Mouse (Mus musculus) kidney, postnatal 36 days (tissue): ENCODE measurements at regions not wholly inside any gene's neighbourhood (a gene's known extent, or its start where the extent isn't known, plus 50 kb on each side); places are given as distances from the start of the nearest gene placed in this dataset.

Experiments
- DNase-seq, 2 experiments: peaks; one replicate each; pipeline ENCODE4 v3.0.0; 2021 to 2022; ENCODE audit warnings: mixed read lengths in 2 of 2

- DNase-seq: no peak
Observed at GRCm38 (mm10) chr15:28560035-28560434, 356.5 kb downstream of the Dnah5 start.

- no peak for DNase-seq
Observed at GRCm38 (mm10) chr15:28595294-28595693, 391.7 kb downstream of the Dnah5 start.

GRCm38 (mm10) chr15:28595725-28596124 is 392.2 kb downstream of the Dnah5 start:
- DNase-seq: no peak

GRCm38 (mm10) chr15:28600132-28600531 is 396.6 kb downstream of the Dnah5 start:
- DNase-seq: no peak

- DNase-seq: no peak
Observed at GRCm38 (mm10) chr15:28615662-28616061, 412.1 kb downstream of the Dnah5 start.

- DNase-seq: no peak
Observed at GRCm38 (mm10) chr15:28640349-28640748, 436.8 kb downstream of the Dnah5 start.

GRCm38 (mm10) chr15:28645122-28645521 is 441.6 kb downstream of the Dnah5 start:
- no peak for DNase-seq

GRCm38 (mm10) chr15:28653996-28654395 is 450.4 kb downstream of the Dnah5 start:
- DNase-seq: no peak

- peak; percentile 1 to 9 for DNase-seq
Observed at GRCm38 (mm10) chr15:28663847-28664602, 460.5 kb downstream of the Dnah5 start.
